Mouse (Mus musculus) limb, embryonic 12.5 days (tissue): ENCODE data around the gene Col23a1. TPM values are rescaled to one million over a fixed set of nuclear protein-coding genes. Genes with fewer than 3 reads are reported as not detected.
A peak's percentile ranks its signal among the peaks of the same experiment; 100 is the strongest.

Source experiments
- ATAC-seq: fragments of 200-750 bp; cut with Nextera tagmentation; 2 replicates; pipeline ENCODE4 v1.8.0; 2017; ENCODE audit warnings: low read depth, moderate TSS enrichment; ENCODE audit not compliant: insufficient number of reproducible peaks, insufficient read depth, low FRiP score, low TSS enrichment
- H3K27ac ChIP-seq: fragments of 300-500 bp; sonication (generic); 2 replicates; pipeline ENCODE4 v1.5.1; 2016; ENCODE audit warnings: mild to moderate bottlenecking, moderate library complexity
- H3K27me3 ChIP-seq: fragments of 300-500 bp; sonication (generic); 2 replicates; pipeline ENCODE4 v1.6.1; 2016; ENCODE audit warnings: mild to moderate bottlenecking, moderate library complexity
- H3K36me3 ChIP-seq: fragments of 300-500 bp; sonication (generic); 2 replicates; pipeline ENCODE4 v1.6.1; 2016; ENCODE audit warnings: mild to moderate bottlenecking, moderate library complexity
- H3K4me1 ChIP-seq: fragments of 300-500 bp; sonication (generic); replicated peaks from 2 replicates; pipeline ENCODE4 v1.6.1; 2016
- H3K4me2 ChIP-seq: fragments of 300-500 bp; sonication (generic); 2 replicates; pipeline ENCODE4 v1.6.1; 2016; ENCODE audit warnings: mild to moderate bottlenecking, moderate library complexity
- H3K4me3 ChIP-seq: fragments of 300-500 bp; sonication (generic); replicated peaks from 2 replicates; pipeline ENCODE4 v1.5.1; 2016; ENCODE audit warnings: mild to moderate bottlenecking
- H3K9ac ChIP-seq: fragments of 300-500 bp; sonication (generic); replicated peaks from 2 replicates; pipeline ENCODE4 v1.6.1; 2016; ENCODE audit warnings: mild to moderate bottlenecking, moderate library complexity
- H3K9me3 ChIP-seq: fragments of 300-500 bp; sonication (generic); 2 replicates; pipeline ENCODE4 v1.6.1; 2016; ENCODE audit warnings: mild to moderate bottlenecking, moderate library complexity
- WGBS: fragments of 180-500 bp; shearing (Covaris S2); methylation state at CpG from one replicate; pipeline ENCODE4 v1.1.7; 2016; 5-methylcytosine and 5-hydroxymethylcytosine counted together
- polyA plus RNA-seq: library from polyadenylated mRNA; unstranded; fragments of >200 nt; fragmentation: Nextera tagmentation; extraction: Ambion mirVana; gene quantifications from 2 replicates; pipeline ENCODE4 v1.2.1, GENCODE M21; 2016

Col23a1 gene
- polyA plus RNA-seq, 1 experiment from 2014 or later = 29.4 TPM

GRCm38 (mm10) chr11:51590002-51590401 lies 300.3 kb downstream of the Col23a1 start:
- peaks cover 90% of the 10 kb centered on the region for H3K36me3 ChIP-seq
- H3K27me3 ChIP-seq = no peaks in the 10 kb centered on the region
- H3K9ac ChIP-seq = no peak overlapping the region
- no peak overlapping the region for H3K4me3 ChIP-seq
- H3K4me2 ChIP-seq = no peak overlapping the region
- ATAC-seq = no peak
- H3K9me3 ChIP-seq = 0 out of 2 replicates have a peak, but pooled peaks cover 6% of the 10 kb centered on the region
- H3K4me1 ChIP-seq = peaks cover 10% of the 10 kb centered on the region
- H3K27ac ChIP-seq = no peak overlapping the region

- Histone ChIP-seq H3K4me3 (no peak overlapping the region), H3K4me1 (no peaks in the 10 kb centered on the region), H3K27me3 (no peaks in the 10 kb centered on the region), H3K9ac (no peak overlapping the region), H3K9me3 (0 out of 2 replicates have a peak, but pooled peaks cover 6% of the 10 kb centered on the region), H3K27ac (no peak overlapping the region), H3K36me3 (peaks cover 100% of the 10 kb centered on the region), H3K4me2 (no peak overlapping the region)
- ATAC-seq = no peak
- WGBS = 80% methylated on average over 7 of the region's 7 CpGs
These were observed 301.4 kb downstream of the Col23a1 start for GRCm38 (mm10) chr11:51591168-51591567.

- Histone ChIP-seq H3K4me1 (no peaks in the 10 kb centered on the region), H3K27me3 (no peaks in the 10 kb centered on the region), H3K9me3 (0 out of 2 replicates have a peak, but pooled peaks cover 6% of the 10 kb centered on the region), H3K4me2 (no peak overlapping the region), H3K4me3 (no peak overlapping the region), H3K36me3 (peaks cover 100% of the 10 kb centered on the region), H3K9ac (no peak overlapping the region), H3K27ac (no peak overlapping the region)
- WGBS = 93% methylated on average over 7 of the region's 7 CpGs
- no peak for ATAC-seq
These were observed 302.2 kb downstream of the Col23a1 start for GRCm38 (mm10) chr11:51591915-51592314.

GRCm38 (mm10) chr11:51593368-51593767 lies 303.6 kb downstream of the Col23a1 start:
- no peak for ATAC-seq

GRCm38 (mm10) chr11:51593849-51594248 lies 304.1 kb downstream of the Col23a1 start:
- WGBS = 92% methylated on average over 6 of the region's 6 CpGs
- Histone ChIP-seq H3K4me2 (no peak overlapping the region), H3K27me3 (no peaks in the 10 kb centered on the region), H3K36me3 (peaks cover 100% of the 10 kb centered on the region), H3K9me3 (0 out of 2 replicates have a peak, but pooled peaks cover 5% of the 10 kb centered on the region), H3K9ac (no peak overlapping the region), H3K4me1 (no peaks in the 10 kb centered on the region), H3K27ac (no peak overlapping the region), H3K4me3 (no peak overlapping the region)
- ATAC-seq = no peak

More at GRCm38 (mm10) chr11:51593368-51593767, 303.6 kb downstream of the Col23a1 start:
- Histone ChIP-seq H3K9ac (no peak overlapping the region), H3K9me3 (0 out of 2 replicates have a peak, but pooled peaks cover 6% of the 10 kb centered on the region), H3K4me3 (no peak overlapping the region), H3K36me3 (peaks cover 100% of the 10 kb centered on the region), H3K27ac (no peak overlapping the region), H3K27me3 (no peaks in the 10 kb centered on the region), H3K4me1 (no peaks in the 10 kb centered on the region), H3K4me2 (no peak overlapping the region)
- WGBS = 94% methylated on average over 4 of the region's 4 CpGs

- Histone ChIP-seq H3K4me1 (no peaks in the 10 kb centered on the region), H3K4me3 (no peak overlapping the region), H3K27me3 (no peaks in the 10 kb centered on the region), H3K27ac (no peak overlapping the region), H3K4me2 (no peak overlapping the region), H3K9me3 (no peaks in the 10 kb centered on the region), H3K36me3 (peaks cover 100% of the 10 kb centered on the region), H3K9ac (no peak overlapping the region)
- no peak for ATAC-seq
- WGBS = 83% methylated on average over 3 of the region's 3 CpGs
These were observed 305.1 kb downstream of the Col23a1 start for GRCm38 (mm10) chr11:51594715-51595350.

- no peak overlapping the region for H3K4me2 ChIP-seq
- ATAC-seq = no peak
- WGBS = 88% methylated on average over 1 of the region's 1 CpGs
- no peaks in the 10 kb centered on the region for H3K27me3 ChIP-seq
- no peaks in the 10 kb centered on the region for H3K9me3 ChIP-seq
- H3K9ac ChIP-seq = no peak overlapping the region
- H3K4me3 ChIP-seq = no peak overlapping the region
- peaks cover 100% of the 10 kb centered on the region for H3K36me3 ChIP-seq
- no peak overlapping the region for H3K27ac ChIP-seq
- no peaks in the 10 kb centered on the region for H3K4me1 ChIP-seq
These were observed 305.9 kb downstream of the Col23a1 start for GRCm38 (mm10) chr11:51595459-51596083.

- 87% methylated on average over 2 of the region's 2 CpGs for WGBS
- no peaks in the 10 kb centered on the region for H3K27me3 ChIP-seq
- H3K27ac ChIP-seq = no peak overlapping the region
- H3K4me2 ChIP-seq = no peak overlapping the region
- peaks cover 16% of the 10 kb centered on the region for H3K4me1 ChIP-seq
- ATAC-seq = no peak
- H3K9ac ChIP-seq = no peak overlapping the region
- no peaks in the 10 kb centered on the region for H3K9me3 ChIP-seq
- H3K36me3 ChIP-seq = peaks cover 100% of the 10 kb centered on the region
- no peak overlapping the region for H3K4me3 ChIP-seq
These were observed 307.8 kb downstream of the Col23a1 start for GRCm38 (mm10) chr11:51597553-51597952.

GRCm38 (mm10) chr11:51602253-51602652 lies 312.5 kb downstream of the Col23a1 start:
- H3K4me1 ChIP-seq = peaks cover 46% of the 10 kb centered on the region
- WGBS = 97% methylated on average over 3 of the region's 3 CpGs
- H3K9me3 ChIP-seq = no peaks in the 10 kb centered on the region
- H3K4me3 ChIP-seq = no peak overlapping the region
- H3K27me3 ChIP-seq = no peaks in the 10 kb centered on the region
- H3K4me2 ChIP-seq = no peak overlapping the region; the same call in 1 of the 2 replicates
- no peak for ATAC-seq
- peaks cover 83% of the 10 kb centered on the region for H3K36me3 ChIP-seq
- no peak overlapping the region; the same call in 1 of the 2 replicates for H3K9ac ChIP-seq
- H3K27ac ChIP-seq = no peak overlapping the region

- Histone ChIP-seq H3K4me1 (peaks cover 51% of the 10 kb centered on the region), H3K4me3 (peak overlapping the region; percentile 100), H3K9ac (peak overlapping the region; percentile 100), H3K4me2 (peak overlapping the region; percentile 91), H3K27ac (peak overlapping the region; percentile 97), H3K27me3 (no peaks in the 10 kb centered on the region), H3K36me3 (peaks cover 48% of the 10 kb centered on the region), H3K9me3 (no peaks in the 10 kb centered on the region)
- peak; percentile 79 for ATAC-seq
- WGBS = under 1% methylated on average over 79 of the region's 81 CpGs
These were observed 316.1 kb downstream of the Col23a1 start for GRCm38 (mm10) chr11:51605602-51606446.
